Comparison of ENCODE assay signal across 16 mouse cellular contexts in genomic region chr2:72868173-72868572, GRCm38 (mm10).
"Had no signal": no experiment of that assay in that cellular context is flagged by ENCODE, and none has a peak within 500 bp of the region (broad histone marks: within the 10 kb centered on the region; RNA-seq: fewer than 3 reads in every experiment).

No protein-coding gene starts in this region.

- H3K27me3 ChIP-seq: midbrain, embryonic 12.5 days; neural tube, embryonic 12.5 days; stomach, embryonic 15.5 days had no signal

- ATAC-seq: midbrain, embryonic 16.5 days had no signal

- H3K27ac ChIP-seq: midbrain, embryonic 10.5 days; midbrain, embryonic 12.5 days; neural tube, embryonic 12.5 days; stomach, embryonic 15.5 days; stomach, postnatal 0 days had no signal

- H3K36me3 ChIP-seq: midbrain, embryonic 10.5 days; midbrain, embryonic 12.5 days; neural tube, embryonic 12.5 days; stomach, embryonic 15.5 days had no signal

- DNase-seq: lung, adult 18-20 months; lung, embryonic 14.5 days; lung, postnatal 10 days; lung, postnatal 4 days; midbrain, embryonic 14.5 days; right cerebral cortex, postnatal 14 days; thymus, adult 2 months; thymus, postnatal 14 days; thymus, postnatal 36 days had no signal

- H3K4me3 ChIP-seq: midbrain, embryonic 10.5 days; midbrain, embryonic 12.5 days; myocyte; neural tube, embryonic 12.5 days; stomach, embryonic 15.5 days had no signal

- H3K4me1 ChIP-seq: neural tube, embryonic 12.5 days; stomach, embryonic 15.5 days had no signal

- H3K9ac ChIP-seq: lung, embryonic 14.5 days; midbrain, embryonic 12.5 days; neural tube, embryonic 12.5 days; stomach, embryonic 15.5 days had no signal
